Mouse (Mus musculus) heart, adult 2 months (tissue): ENCODE data around the gene Vps51.

ENCODE experiments used
- CTCF ChIP-seq: fragments of 200-600 bp; IDR thresholded peaks from 2 replicates; pipeline ENCODE4 v1.8.1; 2022; ENCODE audit warnings: antibody characterized with exemption, mild to moderate bottlenecking, moderate library complexity
- EP300 ChIP-seq: fragments of 200-500 bp; IDR thresholded peaks from 2 replicates; pipeline ENCODE4 v1.6.1; 2011; ENCODE audit warnings: low read depth, low read length, control low read depth; ENCODE audit not compliant: insufficient read depth
- POLR2A ChIP-seq: fragments of 200-500 bp; IDR thresholded peaks from 2 replicates; pipeline ENCODE4 v1.6.1; 2011; ENCODE audit warnings: mild to moderate bottlenecking, low read depth, low read length, control low read depth; ENCODE audit not compliant: insufficient read depth

GRCm38 (mm10) chr19:6046294-6047153 lies 30.5 kb downstream of the Vps51 start, which contains the start of gene Syvn1:
- TF ChIP-seq CTCF (no peak), POLR2A (peak; percentile 81), EP300 (peak; percentile 27; the same call in 1 of the 2 replicates)
